Mouse (Mus musculus): ENCODE data around the gene Acaca.
A peak's percentile ranks its signal among the peaks of the same experiment; 100 is the strongest.
"Not testable (repeated sequence)": the region's sequence is repeated elsewhere in the genome, so short reads cannot be mapped to it uniquely, and the experiment has no call there.

Acaca gene

DNA sequence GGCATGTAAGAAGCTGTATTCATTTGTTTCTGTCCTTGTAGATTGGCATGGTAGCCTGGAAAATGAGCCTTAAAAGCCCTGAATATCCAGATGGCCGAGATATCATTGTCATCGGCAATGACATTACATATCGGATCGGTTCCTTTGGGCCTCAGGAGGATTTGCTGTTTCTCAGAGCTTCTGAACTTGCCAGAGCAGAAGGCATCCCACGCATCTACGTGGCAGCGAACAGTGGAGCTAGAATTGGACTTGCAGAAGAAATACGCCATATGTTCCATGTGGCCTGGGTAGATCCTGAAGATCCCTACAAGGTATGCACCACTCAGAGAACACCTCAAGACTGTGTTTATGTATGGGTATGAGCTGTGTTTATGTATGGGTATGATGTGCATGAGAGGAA is 208.8 kb downstream of the Acaca start:
- not testable (repeated sequence) for DNase-seq (ENCODE audit: low spot score)

DNA sequence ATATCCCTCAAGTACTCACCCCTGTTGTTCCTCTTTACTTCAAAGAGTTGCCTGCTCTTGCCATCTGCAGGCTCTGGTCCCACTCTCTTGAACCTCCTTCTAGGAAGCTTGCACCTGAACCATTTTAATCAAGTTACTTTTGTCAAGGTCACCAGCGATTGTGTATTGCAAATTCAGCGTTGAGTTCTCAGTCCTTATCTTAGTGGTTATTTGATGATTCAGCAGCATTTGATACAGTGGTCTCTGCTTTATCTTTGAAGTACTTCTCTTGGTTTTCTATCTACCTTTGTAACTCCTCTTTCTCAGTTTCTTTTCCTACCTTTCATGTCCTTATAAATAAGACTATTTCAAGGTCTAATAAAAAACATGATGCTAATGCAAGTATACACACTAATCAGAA is 211.2 kb downstream of the Acaca start:
- no peak for DNase-seq (ENCODE audit: low spot score)

GRCm38 (mm10) chr11:84344522-84345236 is 215.2 kb downstream of the Acaca start:
- DNase-seq (ENCODE audit: low spot score) = no peak

DNA sequence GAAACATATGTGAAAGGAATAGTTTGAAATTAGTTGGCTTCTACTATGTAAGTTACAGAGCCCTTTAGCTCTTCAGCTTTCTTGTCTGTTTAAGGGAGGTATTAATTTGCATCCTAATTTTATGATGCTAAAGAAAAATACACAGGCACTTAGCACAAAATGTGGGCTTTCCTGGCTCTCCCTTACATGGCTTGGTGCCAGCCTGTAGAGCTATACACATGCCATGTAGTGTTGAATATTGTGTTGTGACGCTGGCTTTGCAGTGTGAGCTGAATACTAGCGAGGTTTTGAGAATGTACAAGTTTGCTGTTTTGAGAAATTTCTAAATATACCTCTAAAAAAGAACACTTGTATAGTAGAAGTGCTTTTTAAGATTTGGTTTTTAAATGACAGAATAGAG is 218.3 kb downstream of the Acaca start:
- no peak for DNase-seq (ENCODE audit: low spot score)

- no peak for DNase-seq (ENCODE audit: low spot score)
Observed at GRCm38 (mm10) chr11:84348843-84349825, 219.7 kb downstream of the Acaca start.

DNA sequence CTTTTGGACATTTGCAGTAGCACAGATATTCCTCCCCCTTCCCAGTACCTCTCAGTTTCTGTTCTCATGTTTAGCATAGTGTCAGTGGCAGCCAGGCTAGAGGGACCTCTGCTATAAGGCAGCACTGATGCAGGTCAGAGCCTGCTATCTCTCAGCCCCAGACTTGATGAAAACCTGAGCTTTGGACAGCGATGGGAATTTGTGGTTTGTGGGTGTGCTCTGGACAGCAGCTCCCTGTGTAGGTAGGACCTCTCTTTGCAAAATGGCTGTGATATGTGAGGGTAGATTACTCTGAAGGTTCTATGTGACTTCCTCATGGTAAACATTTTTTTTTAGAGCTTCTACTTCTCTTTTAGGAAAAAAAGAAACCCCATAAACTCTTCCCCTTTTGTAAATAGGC is 221.7 kb downstream of the Acaca start:
- DNase-seq (ENCODE audit: low spot score) = no peak

DNA sequence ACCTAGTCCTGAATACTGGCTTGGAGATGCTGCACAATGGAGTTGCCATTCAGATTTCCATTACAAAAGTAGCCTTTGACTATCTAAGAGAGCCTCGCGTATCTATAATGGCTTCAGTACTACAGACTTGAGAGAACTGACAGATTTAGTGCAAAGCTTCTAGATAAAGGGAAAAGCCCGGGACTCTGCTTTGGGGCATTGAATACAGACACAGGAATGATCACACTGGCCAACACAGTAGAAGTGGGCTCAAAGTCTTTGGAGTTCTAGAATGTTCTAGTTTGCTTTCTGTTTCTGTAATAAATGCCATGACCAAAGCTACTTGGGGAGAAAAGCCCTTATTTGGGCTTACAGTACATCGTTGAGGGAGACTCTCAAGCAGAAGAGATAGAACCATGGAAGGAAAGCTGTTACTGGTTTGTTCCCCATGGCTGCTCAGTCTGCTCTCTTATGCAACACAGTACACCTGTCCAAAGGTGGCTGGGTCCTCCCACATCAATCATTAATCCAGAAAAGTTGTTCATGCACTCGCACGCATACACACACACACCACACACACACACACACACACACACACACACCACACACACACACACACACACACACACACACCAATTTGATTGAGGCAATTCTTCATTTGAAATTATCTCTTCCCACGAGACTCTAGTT is 223.7 kb downstream of the Acaca start:
- DNase-seq (ENCODE audit: low spot score) = no peak

- no peak for DNase-seq (ENCODE audit: low spot score)
Observed at GRCm38 (mm10) chr11:84357304-84357703, 227.8 kb downstream of the Acaca start.

- no peak for DNase-seq (ENCODE audit: low spot score)
Observed at GRCm38 (mm10) chr11:84357771-84358170, 228.3 kb downstream of the Acaca start.

- DNase-seq (ENCODE audit: low spot score) = no peak
Observed at GRCm38 (mm10) chr11:84361551-84361950, 232.1 kb downstream of the Acaca start.

GRCm38 (mm10) chr11:84362633-84363243 is 233.3 kb downstream of the Acaca start:
- DNase-seq (ENCODE audit: low spot score) = no peak

DNA sequence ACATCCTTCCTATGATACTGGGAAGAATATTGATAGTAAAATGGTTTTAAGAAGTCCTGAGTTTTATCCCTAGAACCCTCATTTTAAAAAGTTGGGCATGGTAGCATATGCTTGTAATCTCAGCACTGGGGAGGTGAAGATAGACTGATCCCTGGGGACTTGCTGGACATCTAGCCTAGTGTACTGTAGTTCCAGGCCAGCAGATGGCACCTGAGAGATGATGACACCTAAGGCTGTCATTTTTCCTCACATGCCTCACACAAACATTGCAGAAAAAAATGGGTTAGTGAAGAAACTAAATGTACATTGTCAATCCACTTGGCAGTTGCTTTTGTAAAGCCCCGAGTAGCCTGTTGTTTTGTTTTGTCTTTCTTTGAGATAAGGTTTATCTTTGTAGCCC is 235.8 kb downstream of the Acaca start:
- DNase-seq (ENCODE audit: low spot score) = no peak

DNA sequence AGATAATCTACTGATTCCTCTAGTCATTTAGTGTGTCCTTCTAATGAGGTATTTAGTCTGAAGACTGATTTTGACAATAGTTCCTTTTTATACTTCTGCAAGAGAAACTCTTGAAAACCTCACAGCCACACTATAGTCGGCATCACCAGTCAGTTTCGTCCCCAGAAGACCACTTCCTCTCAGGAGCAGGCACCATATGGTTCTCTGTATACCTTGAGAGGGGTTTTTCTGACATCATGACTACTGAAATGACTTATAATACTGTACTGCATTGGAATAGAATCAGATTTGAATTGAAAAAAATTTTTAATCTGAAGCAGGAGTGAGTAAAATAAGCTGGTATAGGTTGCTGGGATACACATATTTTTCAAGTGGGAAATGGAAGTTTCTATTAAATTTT is 239.4 kb downstream of the Acaca start:
- DNase-seq (ENCODE audit: low spot score) = no peak

- DNase-seq (ENCODE audit: low spot score) = no peak
Observed at GRCm38 (mm10) chr11:84373122-84373521, 243.7 kb downstream of the Acaca start.

DNA sequence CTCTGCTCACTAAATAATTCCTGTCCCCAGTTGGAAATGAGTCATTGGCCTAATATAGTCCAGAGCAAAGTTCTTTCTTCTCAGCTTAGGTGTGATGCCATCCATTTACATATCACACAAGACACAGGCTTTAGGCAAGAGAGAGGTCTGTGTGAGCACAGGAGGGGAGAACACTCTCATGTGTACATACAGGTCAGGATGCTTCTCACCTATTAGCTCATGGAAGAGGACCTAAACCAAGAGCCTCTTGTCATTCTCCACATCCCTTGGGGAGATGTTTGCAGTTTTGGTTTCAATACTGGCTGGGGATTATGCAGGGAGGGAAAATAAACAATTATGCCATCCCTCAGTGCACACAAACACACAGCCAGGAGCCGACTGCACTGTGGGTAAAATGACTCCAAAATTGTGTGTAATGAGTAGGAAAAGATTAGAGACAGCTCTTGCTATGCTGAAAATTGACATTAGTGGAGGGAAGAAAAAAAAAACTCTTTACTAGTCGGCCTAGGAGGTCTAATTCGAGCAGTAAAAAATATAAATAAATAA is 246.6 kb downstream of the Acaca start:
- DNase-seq (ENCODE audit: low spot score) = no peak

GRCm38 (mm10) chr11:84376510-84377365 is 247.3 kb downstream of the Acaca start:
- no peak for DNase-seq (ENCODE audit: low spot score)

DNA sequence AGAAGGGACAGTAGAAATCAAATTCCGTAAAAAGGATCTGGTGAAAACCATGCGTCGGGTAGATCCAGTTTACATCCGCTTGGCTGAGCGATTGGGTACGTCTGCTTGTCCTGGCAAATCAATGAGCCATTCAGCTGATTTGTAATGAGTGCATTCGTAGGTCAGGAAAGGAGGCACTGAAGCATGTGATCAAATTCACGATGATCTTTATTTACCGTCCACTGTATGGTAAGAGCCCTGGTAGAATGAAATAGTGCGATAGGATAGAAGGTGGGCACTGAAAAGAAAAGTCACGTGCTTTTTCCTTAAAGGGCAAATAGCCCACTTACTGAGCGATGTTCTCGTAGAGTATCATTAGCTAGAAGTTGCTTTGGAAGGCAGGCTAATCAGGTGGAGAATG is 253.0 kb downstream of the Acaca start:
- no peak for DNase-seq (ENCODE audit: low spot score)

DNA sequence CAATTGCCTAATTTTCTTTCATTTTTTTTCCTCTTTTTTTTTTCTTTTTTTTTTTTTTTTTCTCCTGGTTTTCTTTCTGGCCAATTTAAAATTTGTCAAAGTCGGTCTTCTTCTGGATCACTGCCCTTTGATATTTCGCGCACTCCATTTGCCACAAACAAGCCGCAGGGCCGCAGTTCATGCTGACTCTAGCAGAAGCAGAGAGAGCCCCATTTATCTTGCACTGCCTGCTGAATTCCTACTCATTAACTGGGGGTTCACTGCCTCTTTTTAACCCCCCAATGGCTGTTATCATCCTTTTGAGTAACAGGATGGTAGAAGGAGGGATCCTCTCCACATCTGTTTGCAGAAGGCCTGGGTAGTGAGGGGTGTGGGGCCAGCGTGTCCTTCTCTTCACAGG is 254.4 kb downstream of the Acaca start:
- no peak for DNase-seq (ENCODE audit: low spot score)

GRCm38 (mm10) chr11:84389332-84389731 is 259.9 kb downstream of the Acaca start:
- peak; percentile 77 for DNase-seq (ENCODE audit: low spot score)

GRCm38 (mm10) chr11:84391126-84391525 is 261.7 kb downstream of the Acaca start:
- no peak for DNase-seq (ENCODE audit: low spot score)

DNA sequence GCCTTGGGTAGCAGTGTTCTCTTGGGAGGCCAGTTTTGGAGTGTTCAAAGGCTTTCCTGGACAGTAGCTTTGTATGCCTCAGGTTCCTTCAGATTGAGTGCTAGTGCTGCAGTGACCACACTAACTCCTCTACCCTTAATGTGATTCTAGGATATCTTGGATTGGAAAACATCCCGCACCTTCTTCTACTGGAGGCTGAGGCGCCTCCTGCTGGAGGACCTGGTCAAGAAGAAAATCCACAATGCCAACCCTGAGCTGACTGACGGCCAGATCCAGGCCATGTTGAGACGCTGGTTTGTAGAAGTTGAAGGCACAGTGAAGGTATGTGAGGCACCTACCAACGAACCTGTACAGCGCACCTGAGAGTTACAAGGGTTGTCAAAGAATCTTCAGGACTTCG is 262.6 kb downstream of the Acaca start:
- not testable (repeated sequence) for DNase-seq (ENCODE audit: low spot score)
